Mouse (Mus musculus): Measurements from ENCODE around the gene Tdrd1.

The Tdrd1 gene

GRCm38 (mm10) chr19:56914658-56915057 lies 88.6 kb downstream of the Tdrd1 start:
- DNase-seq, result no peak

GRCm38 (mm10) chr19:56915084-56915483 lies 89.1 kb downstream of the Tdrd1 start:
- DNase-seq, result peak; percentile 67
